Mouse (Mus musculus) kidney, postnatal 0 days (tissue): ENCODE data around the gene St6galnac4. TPM values are rescaled to one million over a fixed set of nuclear protein-coding genes. Genes with fewer than 3 reads are reported as not detected.

ENCODE experiments used
- ATAC-seq: fragments of 200-750 bp; cut with Nextera tagmentation; replicated peaks from 2 replicates; pipeline ENCODE4 v1.8.0; 2017; ENCODE audit warnings: low read depth, moderate number of reproducible peaks, moderate TSS enrichment, moderate library complexity; ENCODE audit not compliant: low FRiP score
- DNase-seq: peaks from one replicate; pipeline ENCODE4 v3.0.0-alpha.2; 2016; ENCODE audit warnings: low spot score
- H3K27ac ChIP-seq: fragments of 300-500 bp; sonication (generic); 2 replicates; pipeline ENCODE4 v1.5.1; 2014; ENCODE audit warnings: mild to moderate bottlenecking
- H3K27me3 ChIP-seq: fragments of 300-500 bp; sonication (generic); 2 replicates; pipeline ENCODE4 v1.6.1; 2014; ENCODE audit warnings: low read length, mixed read lengths; ENCODE audit not compliant: insufficient read depth
- H3K36me3 ChIP-seq: fragments of 300-500 bp; sonication (generic); 2 replicates; pipeline ENCODE4 v1.6.1; 2014; ENCODE audit warnings: low read length, mixed read lengths; ENCODE audit not compliant: insufficient read depth
- H3K4me1 ChIP-seq: fragments of 300-500 bp; sonication (generic); replicated peaks from 2 replicates; pipeline ENCODE4 v1.6.1; 2014; ENCODE audit warnings: antibody characterized with exemption, low read length, mixed read lengths; ENCODE audit not compliant: insufficient read depth
- H3K4me2 ChIP-seq: fragments of 300-500 bp; sonication (generic); 2 replicates; pipeline ENCODE4 v1.6.1; 2014; ENCODE audit warnings: mild to moderate bottlenecking, low read length, moderate library complexity, mixed read lengths
- H3K4me3 ChIP-seq: fragments of 300-500 bp; sonication (generic); replicated peaks from 2 replicates; pipeline ENCODE4 v1.5.1; 2014; ENCODE audit warnings: low read depth, low read length
- H3K9ac ChIP-seq: fragments of 300-500 bp; sonication (generic); 2 replicates; pipeline ENCODE4 v1.6.1; 2014; ENCODE audit warnings: low read depth, low read length
- H3K9me3 ChIP-seq: fragments of 300-500 bp; sonication (generic); replicated peaks from 2 replicates; pipeline ENCODE4 v1.6.1; 2016; ENCODE audit warnings: low read length, inconsistent platforms, mixed read lengths
- CTCF ChIP-seq: IDR thresholded peaks from 2 replicates; pipeline ENCODE4 v1.5.1; 2016; ENCODE audit warnings: antibody characterized with exemption, low read depth, mild to moderate bottlenecking, moderate library complexity
- WGBS: fragments of 180-500 bp; shearing (Covaris S2); extraction: QIAGEN DNeasy Blood & Tissue Kit; methylation state at CpG from one replicate; pipeline ENCODE4 v1.1.7; 2014; 5-methylcytosine and 5-hydroxymethylcytosine counted together
- polyA plus RNA-seq: library from polyadenylated mRNA; unstranded; fragments of >200 nt; fragmentation: Nextera tagmentation; extraction: Ambion mirVana; gene quantifications from 2 replicates; pipeline ENCODE4 v1.2.1, GENCODE M21; 2015

The St6galnac4 gene
- polyA plus RNA-seq, 1 experiment from 2014 or later = 15.8 TPM

DNA sequence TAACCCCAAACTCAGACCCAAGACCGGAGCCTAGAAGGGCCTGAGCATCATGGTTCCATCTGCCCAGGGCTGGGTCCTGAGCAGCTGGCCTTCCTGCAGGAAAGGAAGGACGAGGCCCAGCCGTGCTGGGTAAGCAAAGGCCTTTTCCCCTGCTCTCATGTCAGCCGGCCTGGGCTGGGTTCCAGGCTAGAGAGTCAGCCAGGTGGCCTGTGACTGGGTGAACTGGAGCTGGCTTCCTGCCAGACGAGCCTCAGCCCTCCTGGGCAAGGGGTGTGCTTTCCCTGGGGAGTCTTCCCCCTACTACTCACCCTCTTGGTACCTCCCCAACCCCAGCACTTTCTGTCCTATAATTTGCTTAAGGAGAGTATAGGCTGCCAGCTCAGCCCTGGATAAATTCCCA lies 18.7 kb upstream of the St6galnac4 start:
- no peaks in the 10 kb centered on the region for H3K27me3 ChIP-seq
- H3K9ac ChIP-seq = no peak overlapping the region
- H3K27ac ChIP-seq = no peak overlapping the region
- no peak for ATAC-seq
- peaks cover 8% of the 10 kb centered on the region for H3K4me1 ChIP-seq
- TF ChIP-seq CTCF = no peak
- no peak overlapping the region for H3K4me2 ChIP-seq
- H3K9me3 ChIP-seq = no peaks in the 10 kb centered on the region
- 61% methylated on average over 5 of the region's 5 CpGs for WGBS
- H3K36me3 ChIP-seq = peaks cover 41% of the 10 kb centered on the region
- DNase-seq = no peak
- H3K4me3 ChIP-seq = no peak overlapping the region

DNA sequence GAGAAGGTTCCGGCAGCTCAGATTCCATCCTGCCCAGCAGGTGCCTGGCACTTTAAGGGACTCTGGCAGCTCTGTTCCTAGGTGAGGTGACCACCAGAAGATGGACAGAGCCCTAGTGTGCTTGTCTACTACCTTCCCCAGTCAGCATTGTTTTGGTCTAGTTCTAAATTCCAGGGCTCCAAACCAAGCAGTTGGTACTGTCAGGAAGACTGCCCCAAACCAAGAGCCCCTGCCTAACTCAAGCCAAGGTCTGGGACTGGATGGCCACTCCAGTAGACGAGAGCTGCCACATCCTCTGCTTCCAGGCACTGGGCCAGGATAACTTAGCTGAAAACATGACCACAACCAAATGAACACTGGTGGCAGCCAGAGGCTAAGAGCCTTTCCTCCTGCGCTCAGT lies 18.0 kb upstream of the St6galnac4 start:
- H3K9ac ChIP-seq = no peak overlapping the region
- peaks cover 35% of the 10 kb centered on the region for H3K36me3 ChIP-seq
- DNase-seq = no peak
- H3K4me2 ChIP-seq = no peak overlapping the region
- no peaks in the 10 kb centered on the region for H3K9me3 ChIP-seq
- ATAC-seq = no peak
- H3K27me3 ChIP-seq = no peaks in the 10 kb centered on the region
- 83% methylated on average over 3 of the region's 3 CpGs for WGBS
- H3K4me3 ChIP-seq = no peak overlapping the region
- peaks cover 8% of the 10 kb centered on the region for H3K4me1 ChIP-seq
- no peak for TF ChIP-seq CTCF
- H3K27ac ChIP-seq = no peak overlapping the region

DNA sequence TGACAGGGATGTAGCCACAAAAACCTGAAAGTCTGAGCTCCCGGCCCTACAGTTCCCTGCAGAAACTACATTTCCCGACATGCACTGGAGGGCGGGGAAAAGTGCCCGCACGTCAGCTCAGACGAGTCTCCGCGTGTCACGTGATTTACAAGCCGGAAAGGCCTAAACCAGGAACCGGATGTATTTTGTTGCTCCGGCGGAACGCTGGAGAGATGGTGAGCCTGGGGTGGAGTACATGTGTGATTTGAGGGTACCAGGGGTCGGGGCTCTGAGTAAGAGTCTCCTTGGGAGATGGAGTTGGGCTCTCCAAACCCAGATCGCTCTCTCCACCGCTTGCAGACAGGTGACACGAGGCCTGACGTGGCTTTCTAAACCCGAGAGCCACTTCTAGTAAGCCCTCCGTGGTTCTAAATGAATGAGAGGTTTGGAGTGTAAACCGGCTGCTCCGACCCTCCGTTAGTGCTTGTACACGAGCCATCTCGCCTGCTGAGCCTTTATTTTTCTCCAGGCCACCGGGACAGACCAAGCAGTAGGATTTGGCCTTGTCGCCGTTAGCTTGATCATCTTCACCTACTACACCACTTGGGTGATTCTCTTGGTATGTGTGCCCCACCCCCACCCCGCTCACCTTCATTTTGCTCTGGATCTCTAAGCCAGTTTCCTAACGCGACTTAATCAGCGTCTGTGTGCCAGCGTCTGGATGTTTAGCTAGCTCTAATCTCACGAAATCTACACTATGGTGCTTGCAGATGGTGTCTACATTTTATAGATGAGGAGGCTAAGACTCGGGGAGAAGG lies 16.0 kb upstream of the St6galnac4 start, which contains the start of gene Dpm2:
Gene Dpm2 (plus strand): TSS at position 161 of the 797 bp plus-strand sequence.
- H3K27ac ChIP-seq = peak within 1 kb of the TSS; percentile 57
- peak; percentile 19; the same call in 1 of the 2 replicates for TF ChIP-seq CTCF
- peaks cover 13% of the 10 kb centered on the region for H3K4me1 ChIP-seq
- peak within 1 kb of the TSS; percentile 92 for H3K4me2 ChIP-seq
- peak within 1 kb of the TSS; percentile 77 for H3K9ac ChIP-seq
- peak within 1 kb of the TSS; percentile 77 for H3K4me3 ChIP-seq
- H3K36me3 ChIP-seq = peaks cover 22% of the 10 kb centered on the region
- no peaks in the 10 kb centered on the region for H3K27me3 ChIP-seq
- DNase-seq = peak; percentile 96
- WGBS = under 1% methylated on average over 36 of the region's 36 CpGs
- ATAC-seq = peak; percentile 74
- H3K9me3 ChIP-seq = no peaks in the 10 kb centered on the region

DNA sequence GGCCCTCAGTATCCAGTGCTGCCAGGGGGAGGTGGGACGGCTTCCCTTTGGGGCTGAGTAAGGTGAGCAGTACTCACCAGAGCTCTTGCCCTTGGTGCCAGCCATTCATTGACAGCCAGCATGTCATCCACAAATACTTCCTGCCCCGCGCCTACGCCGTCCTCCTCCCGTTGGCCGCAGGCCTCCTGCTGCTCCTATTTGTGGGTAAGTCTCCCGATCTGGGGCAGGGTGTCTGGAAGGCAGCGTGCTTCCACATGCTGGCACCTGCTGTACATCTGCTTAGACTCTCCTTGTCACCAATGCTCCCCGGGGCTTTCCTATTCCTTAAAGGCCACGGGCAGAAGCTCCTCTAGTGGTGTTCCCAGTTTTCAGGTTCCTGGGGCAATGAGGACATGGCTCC lies 14.7 kb upstream of the St6galnac4 start:
- no peak for DNase-seq
- no peak for TF ChIP-seq CTCF
- H3K9me3 ChIP-seq = no peaks in the 10 kb centered on the region
- no peak overlapping the region for H3K4me2 ChIP-seq
- H3K4me1 ChIP-seq = peaks cover 13% of the 10 kb centered on the region
- H3K4me3 ChIP-seq = no peak overlapping the region
- no peak overlapping the region for H3K9ac ChIP-seq
- WGBS = 91% methylated on average over 11 of the region's 11 CpGs
- no peak for ATAC-seq
- no peaks in the 10 kb centered on the region for H3K27me3 ChIP-seq
- H3K36me3 ChIP-seq = peaks cover 19% of the 10 kb centered on the region
- H3K27ac ChIP-seq = no peak overlapping the region

DNA sequence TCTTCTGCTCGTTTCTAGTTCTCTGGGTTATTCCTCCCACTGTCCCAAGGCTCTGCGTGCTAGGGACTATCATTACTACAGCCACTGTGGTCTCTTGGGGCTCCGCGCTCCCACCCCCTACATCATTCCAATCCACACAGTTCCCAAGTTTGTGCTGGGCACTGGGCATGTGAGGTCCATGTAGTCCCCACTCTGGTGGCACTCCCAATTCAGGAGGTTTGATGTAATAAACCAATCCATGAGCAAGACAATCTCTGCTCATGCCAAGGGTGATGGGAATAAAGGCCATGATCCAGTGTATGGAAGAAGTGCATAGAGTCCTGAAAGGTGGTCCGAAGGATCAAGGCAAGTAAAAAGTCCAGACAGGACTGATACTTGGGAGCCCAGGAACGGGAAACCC lies 12.4 kb upstream of the St6galnac4 start, which contains the start of gene Pip5kl1:
Gene Pip5kl1 (plus strand): TSS at position 301 of the 400 bp plus-strand sequence.
- Histone ChIP-seq H3K4me3 (peak within 1 kb of the TSS; percentile 31), H3K27me3 (no peaks in the 10 kb centered on the region), H3K9ac (peak within 1 kb of the TSS; percentile 44; the same call in 1 of the 2 replicates), H3K4me1 (peaks cover 13% of the 10 kb centered on the region), H3K27ac (no peak within 1 kb of the TSS), H3K36me3 (0 out of 2 replicates have a peak, but pooled peaks cover 5% of the 10 kb centered on the region), H3K9me3 (no peaks in the 10 kb centered on the region), H3K4me2 (peak within 1 kb of the TSS; percentile 64)
- ATAC-seq (no peak), DNase-seq (no peak)
- no peak for TF ChIP-seq CTCF
- 82% methylated on average over 6 of the region's 6 CpGs for WGBS

DNA sequence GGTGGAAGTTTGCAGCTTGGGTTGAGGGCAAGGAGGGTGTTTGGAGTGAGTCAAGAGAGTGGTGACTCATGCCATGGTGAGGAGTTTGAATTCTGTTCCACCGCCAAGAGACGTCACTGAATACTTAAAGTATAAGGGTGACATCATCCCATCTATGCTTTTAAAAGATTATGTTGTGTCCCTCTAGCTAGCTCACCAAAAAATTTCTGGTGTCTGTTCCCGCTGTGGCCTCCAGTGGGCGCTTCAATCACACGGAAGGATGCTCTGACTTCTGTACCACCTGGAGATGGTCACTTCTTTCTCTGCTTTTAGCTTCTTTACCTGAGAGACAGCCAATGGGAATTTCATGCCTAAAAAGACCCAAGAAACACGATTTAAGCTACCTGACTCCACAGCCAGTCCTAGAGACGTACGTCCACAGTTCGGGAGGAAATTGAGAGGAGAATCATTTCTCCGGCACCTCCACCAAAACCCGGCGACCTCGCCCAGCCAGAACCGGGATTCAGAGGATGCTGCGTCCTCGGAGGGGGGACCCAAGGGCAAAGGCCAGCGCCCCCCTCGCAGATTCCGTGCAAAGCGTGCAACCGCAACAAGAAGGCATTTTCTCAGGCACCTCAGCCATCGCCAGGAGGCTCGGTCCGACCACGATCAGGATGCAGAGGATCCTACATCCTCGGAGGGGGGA lies 11.9 kb upstream of the St6galnac4 start:
- TF ChIP-seq CTCF = peak; percentile 81
- DNase-seq = peak; percentile 59
- H3K9ac ChIP-seq = peak overlapping the region; percentile 44; the same call in 1 of the 2 replicates
- peak overlapping the region; percentile 31 for H3K4me3 ChIP-seq
- H3K4me1 ChIP-seq = peaks cover 13% of the 10 kb centered on the region
- H3K9me3 ChIP-seq = no peaks in the 10 kb centered on the region
- no peak for ATAC-seq
- WGBS = 2% methylated on average over 26 of the region's 26 CpGs
- no peak overlapping the region for H3K27ac ChIP-seq
- H3K4me2 ChIP-seq = peak overlapping the region; percentile 64
- H3K36me3 ChIP-seq = 0 out of 2 replicates have a peak, but pooled peaks cover 5% of the 10 kb centered on the region
- no peaks in the 10 kb centered on the region for H3K27me3 ChIP-seq
